Mouse (Mus musculus) intestine, postnatal 0 days (tissue): ENCODE measurements at regions not wholly inside any gene's neighbourhood (a gene's known extent, or its start where the extent isn't known, plus 50 kb on each side); places are given as distances from the start of the nearest gene placed in this dataset.

ENCODE experiments used
- ATAC-seq: fragments of 200-750 bp; cut with Nextera tagmentation; 2 replicates; pipeline ENCODE4 v1.8.0; 2017; ENCODE audit warnings: mild to moderate bottlenecking, moderate TSS enrichment, moderate library complexity
- H3K27ac ChIP-seq: fragments of 300-500 bp; sonication (generic); 2 replicates; pipeline ENCODE4 v1.5.1; 2014; ENCODE audit warnings: mild to moderate bottlenecking, low read depth, low read length, moderate library complexity
- H3K27me3 ChIP-seq: fragments of 300-500 bp; sonication (generic); replicated peaks from 2 replicates; pipeline ENCODE4 v1.6.1; 2014; ENCODE audit warnings: low read length, mixed read lengths; ENCODE audit not compliant: control insufficient read depth, insufficient read depth
- H3K36me3 ChIP-seq: fragments of 300-500 bp; sonication (generic); 2 replicates; pipeline ENCODE4 v1.6.1; 2014; ENCODE audit warnings: mild to moderate bottlenecking, moderate library complexity; ENCODE audit not compliant: control insufficient read depth, insufficient read depth
- H3K4me1 ChIP-seq: fragments of 300-500 bp; sonication (generic); replicated peaks from 2 replicates; pipeline ENCODE4 v1.6.1; 2014; ENCODE audit warnings: antibody characterized with exemption, low read length, mixed read lengths; ENCODE audit not compliant: control insufficient read depth, insufficient read depth
- H3K4me2 ChIP-seq: fragments of 300-500 bp; sonication (generic); replicated peaks from 2 replicates; pipeline ENCODE4 v1.6.1; 2014; ENCODE audit warnings: low read depth, mild to moderate bottlenecking, moderate library complexity
- H3K4me3 ChIP-seq: fragments of 300-500 bp; sonication (generic); 2 replicates; pipeline ENCODE4 v1.5.1; 2014; ENCODE audit warnings: low read depth, low read length
- H3K9ac ChIP-seq: fragments of 300-500 bp; sonication (generic); 2 replicates; pipeline ENCODE4 v1.6.1; 2014; ENCODE audit warnings: mild to moderate bottlenecking, low read depth, low read length
- H3K9me3 ChIP-seq: fragments of 300-500 bp; sonication (generic); 2 replicates; pipeline ENCODE4 v1.6.1; 2016; ENCODE audit warnings: mixed run types; ENCODE audit not compliant: control insufficient read depth
- CTCF ChIP-seq: sonication (generic); IDR thresholded peaks from 2 replicates; pipeline ENCODE4 v1.5.1; 2016; ENCODE audit warnings: low read depth, mild to moderate bottlenecking, control low read depth, antibody characterized with exemption, moderate library complexity
- WGBS: fragments of 180-500 bp; shearing (Covaris S2); extraction: QIAGEN DNeasy Blood & Tissue Kit; methylation state at CpG from one replicate; pipeline ENCODE4 v1.1.7; 2014; 5-methylcytosine and 5-hydroxymethylcytosine counted together

DNA sequence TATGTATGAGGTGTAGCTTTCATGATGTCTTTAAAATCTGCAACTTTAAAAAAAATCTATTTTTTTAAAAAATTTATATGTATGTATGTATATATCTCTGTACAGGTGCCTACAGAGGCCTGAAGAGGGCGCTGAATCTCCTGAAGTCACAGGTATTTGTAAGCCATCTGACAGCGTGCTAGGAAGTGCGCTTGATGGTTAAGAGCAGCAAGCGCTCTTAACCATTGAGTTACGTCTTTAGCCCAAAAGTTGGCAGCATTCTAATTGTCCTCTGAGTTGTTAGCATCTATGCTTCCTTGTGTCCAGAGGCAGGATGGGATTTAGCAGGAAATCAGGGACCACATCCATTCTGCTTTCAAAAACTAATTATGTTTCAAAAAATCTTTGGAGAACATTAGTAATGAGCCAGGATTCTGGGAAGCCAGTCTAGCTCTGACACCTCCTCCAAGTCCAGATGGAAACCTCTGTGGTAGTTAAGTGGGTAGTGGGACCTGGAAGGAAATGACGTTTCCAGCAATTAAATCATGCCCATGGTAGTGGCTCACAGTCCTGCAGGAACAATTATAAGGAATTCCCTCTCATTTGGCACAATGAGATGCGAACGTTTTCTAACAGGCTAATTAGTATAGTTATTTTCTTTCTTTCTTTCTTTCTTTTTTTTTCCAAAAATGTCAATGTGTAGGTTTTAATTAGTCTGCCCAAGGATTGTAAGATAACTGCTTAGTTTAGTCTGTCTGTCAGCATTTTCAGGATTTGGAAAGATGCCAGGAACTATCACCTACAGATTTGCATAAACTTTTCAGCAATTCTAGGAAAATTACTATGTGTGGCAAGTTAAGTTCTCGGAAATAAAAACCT, 333.3 kb upstream of the Tmpo start:
- no peaks in the 10 kb centered on the region for H3K4me1 ChIP-seq
- no peak overlapping the region for H3K4me2 ChIP-seq
- no peak overlapping the region for H3K27ac ChIP-seq
- no peaks in the 10 kb centered on the region for H3K9me3 ChIP-seq
- H3K36me3 ChIP-seq: no peaks in the 10 kb centered on the region
- no peak overlapping the region for H3K4me3 ChIP-seq
- no peaks in the 10 kb centered on the region for H3K27me3 ChIP-seq
- no peak overlapping the region for H3K9ac ChIP-seq
- WGBS: 87% methylated on average over 9 of the region's 9 CpGs
- no peak for ATAC-seq
- no peak for TF ChIP-seq CTCF

DNA sequence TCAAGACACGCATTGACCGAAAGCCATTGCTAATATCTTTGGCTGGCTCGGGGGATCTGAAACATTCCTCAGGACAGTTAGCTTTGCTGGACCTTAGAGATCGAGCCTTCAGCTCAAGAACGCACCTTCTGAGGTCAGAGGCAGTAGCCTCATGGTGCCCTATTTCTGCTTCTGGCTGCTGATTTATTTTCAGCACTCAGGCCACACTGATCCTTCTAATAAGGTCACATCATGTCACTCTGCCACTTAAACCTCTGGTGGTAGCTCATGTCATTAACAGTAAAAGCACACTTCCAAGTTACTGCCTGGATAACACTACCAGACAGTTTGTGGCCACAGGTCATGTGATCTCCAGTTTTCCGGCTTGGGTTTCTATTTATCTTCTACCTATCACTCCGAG, 325.9 kb upstream of the Tmpo start:
- no peaks in the 10 kb centered on the region for H3K27me3 ChIP-seq
- H3K4me1 ChIP-seq: no peaks in the 10 kb centered on the region
- no peaks in the 10 kb centered on the region for H3K36me3 ChIP-seq
- H3K4me2 ChIP-seq: no peak overlapping the region
- H3K27ac ChIP-seq: no peak overlapping the region
- H3K4me3 ChIP-seq: no peak overlapping the region
- WGBS: 91% methylated on average over 7 of the region's 7 CpGs
- no peak overlapping the region for H3K9ac ChIP-seq
- ATAC-seq: no peak
- no peaks in the 10 kb centered on the region for H3K9me3 ChIP-seq
- TF ChIP-seq CTCF: no peak

DNA sequence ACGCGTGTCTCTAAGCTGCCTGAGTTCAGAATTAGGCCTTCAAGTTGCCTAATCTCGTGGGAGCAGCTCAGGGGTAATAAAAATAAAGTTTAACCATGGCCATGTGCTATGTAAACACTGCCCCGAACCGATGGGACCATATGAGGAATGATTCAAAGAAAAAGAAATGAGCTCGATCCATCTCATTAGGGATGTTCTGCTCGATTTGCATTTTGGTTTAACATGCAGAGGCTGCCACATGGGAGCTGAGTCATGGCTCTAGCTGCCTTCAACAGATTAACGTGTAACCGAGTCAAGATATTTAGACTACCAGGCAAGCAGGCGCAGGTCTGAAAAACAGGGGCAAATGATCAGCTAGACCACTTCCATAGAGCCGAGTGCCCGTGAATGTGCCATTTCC, 323.8 kb upstream of the Tmpo start:
- ATAC-seq: no peak
- no peak overlapping the region for H3K27ac ChIP-seq
- H3K4me1 ChIP-seq: no peaks in the 10 kb centered on the region
- TF ChIP-seq CTCF: no peak
- WGBS: 49% methylated on average over 12 of the region's 12 CpGs
- H3K27me3 ChIP-seq: no peaks in the 10 kb centered on the region
- no peak overlapping the region for H3K4me2 ChIP-seq
- H3K9ac ChIP-seq: no peak overlapping the region
- H3K4me3 ChIP-seq: no peak overlapping the region
- no peaks in the 10 kb centered on the region for H3K9me3 ChIP-seq
- H3K36me3 ChIP-seq: no peaks in the 10 kb centered on the region

DNA sequence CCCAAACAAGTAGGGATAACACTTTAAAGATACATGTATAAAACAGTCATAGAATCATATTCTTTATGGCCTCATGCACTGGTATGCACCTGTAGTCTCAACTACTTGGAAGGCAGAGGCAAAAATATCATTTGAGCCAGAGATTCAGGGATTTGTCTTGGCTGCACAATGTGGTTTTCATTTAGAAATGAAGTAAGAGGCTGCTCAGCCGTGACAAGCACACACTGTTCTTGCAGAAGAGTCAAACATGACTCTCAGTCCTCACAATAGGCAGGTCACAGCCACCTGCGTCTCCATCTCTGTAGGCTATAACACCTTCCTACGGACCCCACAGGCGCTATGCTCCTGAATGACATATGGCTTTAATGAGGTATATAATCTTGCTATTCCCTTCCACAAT, 317.4 kb upstream of the Tmpo start:
- TF ChIP-seq CTCF: no peak
- no peaks in the 10 kb centered on the region for H3K36me3 ChIP-seq
- ATAC-seq: no peak
- H3K9me3 ChIP-seq: no peaks in the 10 kb centered on the region
- no peaks in the 10 kb centered on the region for H3K27me3 ChIP-seq
- no peaks in the 10 kb centered on the region for H3K4me1 ChIP-seq
- 82% methylated on average over 4 of the region's 4 CpGs for WGBS
- H3K9ac ChIP-seq: no peak overlapping the region
- H3K4me3 ChIP-seq: no peak overlapping the region
- H3K27ac ChIP-seq: no peak overlapping the region
- H3K4me2 ChIP-seq: no peak overlapping the region

DNA sequence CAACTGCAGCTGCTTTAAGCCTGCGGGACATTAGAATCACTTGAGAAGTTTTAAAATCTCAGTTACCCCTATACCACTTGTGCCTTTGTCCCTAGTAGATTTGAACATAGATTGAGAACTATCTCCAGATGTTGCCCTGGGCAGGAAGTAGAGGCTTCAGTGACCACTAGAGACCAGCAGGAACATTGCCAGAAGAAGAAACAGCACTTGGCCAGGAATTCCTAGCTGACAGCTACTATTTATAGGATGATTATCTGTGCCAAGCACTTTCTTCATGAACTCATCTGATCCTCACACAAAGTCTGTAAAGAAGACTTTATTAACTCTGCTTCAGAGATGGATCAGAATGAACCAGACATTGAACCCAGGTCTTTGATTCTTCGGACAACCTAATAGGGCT, 283.6 kb upstream of the Tmpo start:
- 75% methylated on average over 2 of the region's 2 CpGs for WGBS
- Histone ChIP-seq H3K9me3 (no peaks in the 10 kb centered on the region), H3K4me2 (no peak overlapping the region), H3K4me1 (no peaks in the 10 kb centered on the region), H3K9ac (no peak overlapping the region), H3K27me3 (no peaks in the 10 kb centered on the region), H3K4me3 (no peak overlapping the region), H3K27ac (no peak overlapping the region), H3K36me3 (no peaks in the 10 kb centered on the region)
- ATAC-seq: no peak
- TF ChIP-seq CTCF: peak; percentile 17; the same call in 1 of the 2 replicates

DNA sequence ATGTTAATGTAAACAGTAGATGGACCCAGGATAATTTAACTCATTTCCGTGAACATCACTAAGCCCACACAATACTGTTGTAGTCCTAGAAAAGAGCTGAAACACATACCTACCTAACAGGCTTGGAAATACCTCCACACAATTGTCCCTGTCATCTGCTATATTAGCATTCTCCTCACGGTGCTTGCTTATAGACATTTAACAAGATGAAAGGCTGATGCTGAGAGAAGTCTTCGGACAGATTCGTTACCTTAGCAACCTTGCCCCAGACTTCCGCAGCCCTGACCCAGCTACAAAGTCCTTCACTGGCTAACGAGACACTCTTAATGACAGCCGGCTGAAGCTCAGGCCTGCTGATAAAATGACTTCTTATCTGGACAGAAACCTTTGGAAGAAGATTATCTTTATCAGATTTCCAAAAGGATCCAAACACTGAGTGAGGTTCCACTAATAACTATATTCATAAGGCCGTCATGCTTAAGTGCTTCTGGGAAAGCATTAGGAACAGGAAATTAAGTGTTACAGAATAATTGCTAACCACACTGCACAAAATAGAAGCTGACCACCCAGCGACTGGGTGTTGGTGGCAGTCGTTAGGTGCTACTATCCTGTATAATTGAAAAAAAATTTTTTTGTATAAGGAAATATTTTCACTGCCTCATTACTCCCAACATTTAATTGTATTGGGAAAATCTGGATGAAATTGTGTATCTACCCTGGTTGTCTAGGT, 267.0 kb upstream of the Tmpo start:
- H3K36me3 ChIP-seq: no peaks in the 10 kb centered on the region
- no peak for TF ChIP-seq CTCF
- H3K27ac ChIP-seq: no peak overlapping the region
- 27% methylated on average over 10 of the region's 10 CpGs for WGBS
- no peak overlapping the region for H3K9ac ChIP-seq
- H3K4me3 ChIP-seq: no peak overlapping the region
- H3K27me3 ChIP-seq: no peaks in the 10 kb centered on the region
- no peak overlapping the region for H3K4me2 ChIP-seq
- no peaks in the 10 kb centered on the region for H3K9me3 ChIP-seq
- ATAC-seq: no peak
- H3K4me1 ChIP-seq: no peaks in the 10 kb centered on the region
